Mouse (Mus musculus) heart, embryonic 13.5 days (tissue): ENCODE data around the gene Zmym5. TPM values are rescaled to one million over a fixed set of nuclear protein-coding genes. Genes with fewer than 3 reads are reported as not detected.
A peak's percentile ranks its signal among the peaks of the same experiment; 100 is the strongest.
"Not testable (repeated sequence)": the region's sequence is repeated elsewhere in the genome, so short reads cannot be mapped to it uniquely, and the experiment has no call there.

Source experiments
- ATAC-seq: fragments of 200-750 bp; cut with Nextera tagmentation; 2 replicates; pipeline ENCODE4 v1.8.0; 2017; ENCODE audit warnings: moderate TSS enrichment; ENCODE audit not compliant: insufficient number of reproducible peaks, low FRiP score, low TSS enrichment; ENCODE audit errors: extremely low read depth
- H3K27ac ChIP-seq: fragments of 300-500 bp; sonication (generic); replicated peaks from 2 replicates; pipeline ENCODE4 v1.5.1; 2015; ENCODE audit warnings: moderate library complexity, mild to moderate bottlenecking, inconsistent platforms
- H3K27me3 ChIP-seq: fragments of 300-500 bp; sonication (generic); replicated peaks from 2 replicates; pipeline ENCODE4 v1.6.1; 2015; ENCODE audit warnings: mild to moderate bottlenecking, inconsistent platforms
- H3K36me3 ChIP-seq: fragments of 300-500 bp; sonication (generic); 2 replicates; pipeline ENCODE4 v1.6.1; 2015; ENCODE audit warnings: mild to moderate bottlenecking, inconsistent platforms
- H3K4me1 ChIP-seq: fragments of 300-500 bp; sonication (generic); 2 replicates; pipeline ENCODE4 v1.6.1; 2015; ENCODE audit warnings: inconsistent platforms
- H3K4me2 ChIP-seq: fragments of 300-500 bp; sonication (generic); 2 replicates; pipeline ENCODE4 v1.6.1; 2015; ENCODE audit warnings: inconsistent platforms, mild to moderate bottlenecking, moderate library complexity
- H3K4me3 ChIP-seq: fragments of 300-500 bp; sonication (generic); 2 replicates; pipeline ENCODE4 v1.5.1; 2015; ENCODE audit warnings: moderate library complexity, mild to moderate bottlenecking, inconsistent platforms
- H3K9ac ChIP-seq: fragments of 300-500 bp; sonication (generic); 2 replicates; pipeline ENCODE4 v1.6.1; 2015; ENCODE audit warnings: inconsistent platforms, mild to moderate bottlenecking, moderate library complexity
- H3K9me3 ChIP-seq: fragments of 300-500 bp; sonication (generic); 2 replicates; pipeline ENCODE4 v1.6.1; 2016; ENCODE audit warnings: inconsistent platforms
- WGBS: fragments of 180-500 bp; shearing (Covaris S2); methylation state at CpG from one replicate; pipeline ENCODE4 v1.1.7; 2015; ENCODE audit warnings: mixed read lengths; 5-methylcytosine and 5-hydroxymethylcytosine counted together
- polyA plus RNA-seq: library from polyadenylated mRNA; unstranded; fragments of >200 nt; fragmentation: Nextera tagmentation; extraction: Ambion mirVana; gene quantifications from 2 replicates; pipeline ENCODE4 v1.2.1, GENCODE M21; 2015

Zmym5 gene
- polyA plus RNA-seq, result 14.7 and 15.8 TPM in 2 replicates

- peak within 1 kb of the TSS; percentile 80 for H3K4me2 ChIP-seq
- H3K4me3 ChIP-seq, result peak within 1 kb of the TSS; percentile 78
- peak within 1 kb of the TSS; percentile 91 for H3K9ac ChIP-seq
- peak; percentile 97 for ATAC-seq
- peak within 1 kb of the TSS; percentile 96 for H3K27ac ChIP-seq
- H3K36me3 ChIP-seq, H3K27me3 ChIP-seq, H3K9me3 ChIP-seq: not testable (repeated sequence)
- WGBS, result under 1% methylated on average over 42 of the region's 72 CpGs
- peaks cover 33% of the 10 kb centered on the region for H3K4me1 ChIP-seq
Observed at GRCm38 (mm10) chr14:56811701-56812339, at the start of gene Zmym5. Gene Zmym5 (minus strand): TSS chr14:56811716.

GRCm38 (mm10) chr14:56849681-56850080, 38.2 kb upstream of the Zmym5 start:
- Histone ChIP-seq H3K4me1 (no peaks in the 10 kb centered on the region), H3K9ac (no peak overlapping the region), H3K9me3 (peaks cover 21% of the 10 kb centered on the region), H3K27me3 (no peaks in the 10 kb centered on the region), H3K4me2 (no peak overlapping the region), H3K4me3 (no peak overlapping the region), H3K27ac (no peak overlapping the region), H3K36me3 (no peaks in the 10 kb centered on the region)
- no peak for ATAC-seq
- WGBS, result 44% methylated on average over 2 of the region's 2 CpGs

GRCm38 (mm10) chr14:56848322-56848721, 36.8 kb upstream of the Zmym5 start:
- H3K4me3 ChIP-seq, result no peak overlapping the region
- H3K4me2 ChIP-seq, result no peak overlapping the region
- H3K9me3 ChIP-seq, result peaks cover 8% of the 10 kb centered on the region
- WGBS, result 62% methylated on average over 2 of the region's 2 CpGs
- H3K27me3 ChIP-seq, result no peaks in the 10 kb centered on the region
- no peak for ATAC-seq
- H3K4me1 ChIP-seq, result no peaks in the 10 kb centered on the region
- H3K36me3 ChIP-seq, result no peaks in the 10 kb centered on the region
- H3K9ac ChIP-seq, result no peak overlapping the region
- H3K27ac ChIP-seq, result no peak overlapping the region

GRCm38 (mm10) chr14:56844507-56844906, 33.0 kb upstream of the Zmym5 start:
- Histone ChIP-seq H3K36me3 (no peaks in the 10 kb centered on the region), H3K9me3 (no peaks in the 10 kb centered on the region), H3K27me3 (no peaks in the 10 kb centered on the region), H3K9ac (no peak overlapping the region), H3K27ac (no peak overlapping the region), H3K4me3 (no peak overlapping the region), H3K4me1 (no peaks in the 10 kb centered on the region), H3K4me2 (no peak overlapping the region)
- 11% methylated on average over 2 of the region's 2 CpGs for WGBS
- no peak; the same call in 1 of the 2 replicates for ATAC-seq

GRCm38 (mm10) chr14:56844033-56844432, 32.5 kb upstream of the Zmym5 start:
- no peak for ATAC-seq
- no peak overlapping the region for H3K4me3 ChIP-seq
- no peak overlapping the region for H3K27ac ChIP-seq
- no peak overlapping the region for H3K9ac ChIP-seq
- H3K27me3 ChIP-seq, result no peaks in the 10 kb centered on the region
- no peaks in the 10 kb centered on the region for H3K36me3 ChIP-seq
- H3K4me2 ChIP-seq, result no peak overlapping the region
- WGBS, result 62% methylated on average over 4 of the region's 4 CpGs
- no peaks in the 10 kb centered on the region for H3K4me1 ChIP-seq
- no peaks in the 10 kb centered on the region for H3K9me3 ChIP-seq

GRCm38 (mm10) chr14:56834576-56834975, 23.1 kb upstream of the Zmym5 start:
- WGBS, result 80% methylated on average over 5 of the region's 5 CpGs

GRCm38 (mm10) chr14:56833211-56833610, 21.7 kb upstream of the Zmym5 start:
- not testable (repeated sequence) for H3K4me1 ChIP-seq, H3K27ac ChIP-seq, H3K4me3 ChIP-seq, H3K9me3 ChIP-seq, ATAC-seq, H3K36me3 ChIP-seq, H3K27me3 ChIP-seq, H3K9ac ChIP-seq
- WGBS, result 67% methylated on average over 10 of the region's 10 CpGs
- H3K4me2 ChIP-seq, result 0 out of 2 replicates have a peak overlapping the region, but pooled peaks have one; percentile 4

More at GRCm38 (mm10) chr14:56834576-56834975, 23.1 kb upstream of the Zmym5 start:
- not testable (repeated sequence) for H3K4me3 ChIP-seq, H3K4me1 ChIP-seq, H3K9ac ChIP-seq, H3K9me3 ChIP-seq, H3K36me3 ChIP-seq, H3K4me2 ChIP-seq, ATAC-seq, H3K27ac ChIP-seq, H3K27me3 ChIP-seq

GRCm38 (mm10) chr14:56832563-56833113, 21.1 kb upstream of the Zmym5 start:
- 74% methylated on average over 1 of the region's 1 CpGs for WGBS
- Histone ChIP-seq H3K36me3 (no peaks in the 10 kb centered on the region), H3K9me3 (peaks cover 6% of the 10 kb centered on the region; the same call in 1 of the 2 replicates), H3K4me2 (no peak overlapping the region), H3K27ac (no peak overlapping the region), H3K4me3 (no peak overlapping the region), H3K9ac (no peak overlapping the region), H3K27me3 (no peaks in the 10 kb centered on the region), H3K4me1 (peaks cover 5% of the 10 kb centered on the region; the same call in 1 of the 2 replicates)
- no peak for ATAC-seq

GRCm38 (mm10) chr14:56832147-56832546, 20.6 kb upstream of the Zmym5 start:
- Histone ChIP-seq H3K27ac (no peak overlapping the region), H3K4me3 (no peak overlapping the region), H3K4me1 (peaks cover 5% of the 10 kb centered on the region; the same call in 1 of the 2 replicates), H3K4me2 (no peak overlapping the region), H3K27me3 (no peaks in the 10 kb centered on the region), H3K36me3 (no peaks in the 10 kb centered on the region), H3K9me3 (peaks cover 6% of the 10 kb centered on the region; the same call in 1 of the 2 replicates), H3K9ac (no peak overlapping the region)
- 84% methylated on average over 3 of the region's 3 CpGs for WGBS
- no peak for ATAC-seq

- ATAC-seq, result no peak
- H3K9ac ChIP-seq, result no peak overlapping the region
- H3K4me1 ChIP-seq, result peaks cover 5% of the 10 kb centered on the region; the same call in 1 of the 2 replicates
Observed at GRCm38 (mm10) chr14:56830491-56831045, 19.1 kb upstream of the Zmym5 start.

GRCm38 (mm10) chr14:56824562-56824961, 13.0 kb upstream of the Zmym5 start:
- H3K4me2 ChIP-seq, result no peak overlapping the region
- no peak for ATAC-seq
- no peaks in the 10 kb centered on the region for H3K27me3 ChIP-seq

More at GRCm38 (mm10) chr14:56830491-56831045, 19.1 kb upstream of the Zmym5 start:
- no peaks in the 10 kb centered on the region for H3K27me3 ChIP-seq
- no peaks in the 10 kb centered on the region for H3K36me3 ChIP-seq
- H3K4me2 ChIP-seq, result no peak overlapping the region
- H3K4me3 ChIP-seq, result no peak overlapping the region
- H3K9me3 ChIP-seq, result peaks cover 6% of the 10 kb centered on the region; the same call in 1 of the 2 replicates
- no peak overlapping the region for H3K27ac ChIP-seq

More at GRCm38 (mm10) chr14:56824562-56824961, 13.0 kb upstream of the Zmym5 start:
- no peaks in the 10 kb centered on the region for H3K4me1 ChIP-seq
- H3K9me3 ChIP-seq, result peaks cover 8% of the 10 kb centered on the region; the same call in 1 of the 2 replicates
- H3K36me3 ChIP-seq, result no peaks in the 10 kb centered on the region
- H3K4me3 ChIP-seq, result no peak overlapping the region
- no peak overlapping the region for H3K9ac ChIP-seq
- H3K27ac ChIP-seq, result no peak overlapping the region
